Mouse (Mus musculus) frontal cortex, postnatal 25 days (tissue): ENCODE results near the gene Trim25.
"Not testable (repeated sequence)": the region's sequence is repeated elsewhere in the genome, so short reads cannot be mapped to it uniquely, and the experiment has no call there.

ENCODE experiments used
- DNase-seq, 2 experiments: peaks; one replicate each; pipeline ENCODE4 v3.0.0; 2022; ENCODE audit warnings: low spot score in 2 of 2

Gene Trim25

DNA sequence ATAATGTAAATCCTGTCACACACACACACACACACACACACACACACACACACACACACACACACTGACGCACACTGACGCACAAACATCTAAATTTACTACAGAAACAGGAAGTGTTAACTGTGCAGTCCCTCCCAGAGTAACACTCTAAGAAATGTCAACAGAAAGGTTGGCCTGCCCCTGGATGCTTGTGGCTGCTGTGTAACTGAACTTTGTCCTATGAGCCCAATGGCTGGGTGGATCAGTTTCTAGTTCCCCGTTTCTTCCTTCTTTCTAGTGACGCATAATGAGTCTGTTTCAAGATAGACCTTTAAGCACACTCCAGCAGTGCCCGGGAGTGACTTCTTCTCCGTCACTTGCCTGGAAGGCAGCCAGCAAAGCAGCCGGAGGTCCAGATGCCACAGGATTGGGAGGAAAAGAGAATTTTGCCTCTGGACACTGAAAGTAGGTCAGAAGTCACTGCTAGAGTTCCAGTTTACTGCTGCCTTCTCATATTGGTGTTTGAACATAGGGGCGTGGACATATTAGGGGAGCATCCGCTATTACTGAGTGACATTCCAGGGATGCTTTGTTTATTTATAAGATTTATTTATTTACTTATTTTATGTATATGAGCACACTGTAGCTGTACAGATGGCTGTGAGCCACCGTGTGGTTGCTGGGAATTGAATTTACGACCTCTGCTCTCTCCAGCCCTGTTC lies 25.2 kb downstream of the Trim25 start:
- no peak for DNase-seq

DNA sequence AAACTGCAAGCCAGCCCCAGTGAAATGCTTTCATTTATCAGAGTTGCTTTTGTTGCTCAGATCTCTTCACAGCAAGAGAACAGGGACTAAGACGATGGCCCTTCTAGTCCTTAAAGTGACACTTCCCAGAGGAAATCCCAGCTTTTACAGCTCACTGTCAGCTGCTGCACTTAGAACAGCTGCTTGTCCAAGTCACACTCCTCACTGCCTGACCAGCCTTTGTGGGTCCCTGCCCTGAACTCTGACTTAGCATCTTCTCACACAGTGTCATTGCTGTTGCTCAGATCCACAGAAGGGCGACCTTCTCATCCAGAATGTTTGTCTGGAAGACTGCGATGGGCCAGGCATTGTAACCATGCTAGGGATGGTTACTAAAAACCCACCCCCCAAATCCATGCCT lies 26.4 kb downstream of the Trim25 start:
- DNase-seq = no peak

DNA sequence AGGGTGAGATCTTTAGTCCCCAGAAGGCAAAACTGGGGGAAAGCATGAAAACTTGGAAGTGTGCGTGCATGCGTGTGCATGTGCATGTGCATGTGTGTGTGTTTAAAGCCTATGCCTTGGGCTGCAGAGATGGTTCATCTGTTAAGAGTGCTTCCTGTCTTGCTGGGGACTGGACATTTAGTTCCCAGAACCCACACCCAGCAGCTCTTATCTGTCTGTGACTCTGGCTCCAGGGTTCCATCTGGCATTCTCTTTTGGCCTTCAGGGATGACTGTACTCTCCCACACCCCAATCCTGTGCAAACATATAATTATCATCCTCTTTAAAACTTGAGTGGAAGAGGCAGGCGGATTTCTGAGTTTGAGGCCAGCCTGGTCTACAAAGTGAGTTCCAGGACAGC lies 26.9 kb downstream of the Trim25 start:
- no peak for DNase-seq

DNA sequence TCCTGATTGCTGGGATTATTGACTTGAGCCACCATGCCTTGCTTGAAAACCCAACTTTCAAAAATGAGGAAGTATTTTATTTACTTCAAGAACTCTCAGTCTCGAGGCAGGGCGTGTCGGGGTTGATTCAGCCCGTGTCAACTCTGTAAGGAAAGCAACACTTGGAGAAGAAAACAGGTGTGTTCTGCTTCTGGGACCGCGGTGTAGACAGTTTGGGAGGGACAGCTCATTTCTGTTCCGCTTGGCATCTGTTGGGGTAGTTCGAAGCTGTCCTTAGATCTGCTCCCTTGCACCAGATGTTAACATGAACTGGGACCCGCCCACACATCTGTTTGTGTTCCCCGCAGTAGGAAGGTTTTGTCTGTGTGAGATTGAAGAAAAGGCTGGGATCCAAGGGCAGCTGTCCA lies 28.8 kb downstream of the Trim25 start:
- DNase-seq = no peak

DNA sequence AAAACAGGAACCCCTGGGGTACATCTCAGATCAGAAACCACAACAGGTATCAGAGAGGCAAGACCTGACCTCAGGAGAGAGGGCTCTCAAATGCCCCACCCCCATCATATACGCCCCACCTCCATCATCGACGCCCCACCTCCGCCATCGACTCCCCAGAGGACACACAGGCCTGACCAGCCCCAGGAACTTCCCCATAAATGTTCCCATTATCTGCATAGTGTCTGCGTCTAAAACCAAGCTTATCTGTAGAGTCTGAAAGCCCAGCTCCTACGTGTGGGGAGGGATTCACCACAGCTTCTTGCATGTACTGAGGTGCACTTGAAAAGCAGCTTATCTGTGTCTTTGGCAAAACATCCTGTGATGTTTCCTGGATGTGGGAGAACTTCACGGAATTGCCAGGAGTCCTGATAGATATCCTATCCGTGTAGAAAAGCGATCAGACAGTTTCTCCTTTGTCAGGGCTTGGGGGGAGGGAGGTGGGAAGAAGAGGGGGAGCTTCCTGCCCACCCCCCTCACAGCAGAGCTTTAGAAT lies 29.8 kb downstream of the Trim25 start:
- no peak for DNase-seq

DNA sequence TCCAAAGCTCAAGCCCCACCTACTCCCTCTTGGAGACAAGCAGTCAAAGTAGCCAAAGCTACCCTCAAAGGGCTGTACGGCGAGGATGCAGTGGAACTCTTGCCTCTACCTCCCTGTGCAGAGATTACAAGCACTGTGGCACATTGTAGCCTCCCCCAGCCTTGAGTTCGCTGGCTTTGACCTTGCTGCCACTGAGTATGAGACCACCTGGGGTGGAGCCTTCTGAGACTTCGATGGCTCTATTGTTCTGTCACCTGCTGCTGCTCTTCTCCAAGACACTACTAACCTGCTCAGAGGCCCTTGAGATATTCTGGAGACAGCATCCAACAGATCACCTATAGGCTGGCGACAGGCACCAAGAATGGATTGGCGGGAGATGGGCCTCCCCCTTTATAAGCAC lies 31.4 kb downstream of the Trim25 start:
- no peak for DNase-seq

DNA sequence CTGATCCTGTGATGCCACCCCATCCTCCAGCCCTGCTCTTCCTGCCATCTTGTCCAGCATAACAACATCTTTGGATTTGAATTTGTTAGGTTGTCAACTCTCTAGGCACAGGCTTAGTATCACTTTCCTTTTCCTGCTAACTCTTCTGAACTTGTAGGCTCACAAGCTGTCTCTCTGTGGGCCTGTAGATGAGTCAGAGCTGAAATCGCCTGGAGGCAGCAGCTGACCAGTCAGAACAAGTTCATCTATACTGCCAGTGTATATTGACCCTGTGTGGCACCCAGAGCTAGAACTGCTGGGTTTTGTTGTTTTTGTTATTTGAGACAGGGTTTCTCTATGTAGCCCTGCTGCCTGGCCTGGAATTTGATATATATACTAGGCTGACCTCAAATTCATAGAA lies 32.0 kb downstream of the Trim25 start:
- DNase-seq = no peak

DNA sequence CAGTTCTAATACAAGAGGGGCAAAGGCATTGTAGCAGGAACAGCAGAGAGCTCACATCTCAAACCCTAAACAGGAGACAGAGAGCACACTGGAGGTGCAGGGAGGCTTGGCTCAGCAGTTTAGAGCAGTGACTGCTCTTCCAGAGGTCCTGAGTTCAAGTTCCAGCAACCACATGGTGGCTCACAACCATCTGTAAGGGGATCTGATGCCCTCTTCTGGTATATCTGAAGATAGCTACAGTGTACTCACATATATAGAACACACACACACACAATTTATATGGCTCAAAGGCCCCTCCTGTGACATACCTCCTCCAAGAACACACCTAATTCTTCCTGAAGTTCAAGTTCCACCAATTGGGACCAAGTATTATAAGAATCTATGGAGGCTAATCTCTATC lies 35.4 kb downstream of the Trim25 start:
- DNase-seq = no peak

DNA sequence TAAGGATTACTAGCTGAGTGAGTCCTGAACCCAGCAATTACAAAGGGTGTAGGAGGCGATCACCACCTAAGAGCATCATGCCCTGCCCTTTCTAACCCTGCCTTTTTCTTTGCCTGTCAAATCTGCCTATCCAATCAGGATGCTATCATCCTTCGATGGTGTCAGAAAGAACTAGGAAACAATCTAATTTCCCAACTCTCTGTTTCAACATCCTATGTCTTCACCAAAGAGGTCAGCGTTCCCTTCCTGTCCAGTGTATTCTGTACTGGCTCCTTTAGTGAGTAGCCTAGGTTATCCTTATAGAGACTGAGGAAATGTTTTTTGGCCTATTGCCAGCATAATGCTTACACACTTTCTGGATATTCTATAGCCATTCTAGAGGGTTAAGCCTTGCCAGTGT lies 36.4 kb downstream of the Trim25 start:
- no peak for DNase-seq

DNA sequence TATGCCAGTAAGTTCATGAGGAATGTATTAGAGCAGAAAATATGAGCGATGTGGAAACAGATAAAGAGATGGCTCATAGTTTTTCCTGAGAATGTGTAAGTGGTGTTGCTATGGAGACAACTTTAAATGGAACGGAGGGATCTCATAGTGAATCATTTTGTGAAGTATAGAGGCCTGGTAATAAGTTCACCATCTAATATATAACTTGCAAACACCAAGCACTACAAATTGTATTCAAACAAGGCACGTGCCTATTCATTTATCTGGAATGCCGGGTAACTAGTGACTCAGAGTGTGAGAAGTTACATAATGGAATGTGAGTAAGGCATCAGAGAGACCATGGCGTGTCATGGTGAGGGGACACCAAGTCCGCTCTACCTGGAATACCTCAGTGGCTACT lies 39.3 kb downstream of the Trim25 start:
- no peak for DNase-seq

DNA sequence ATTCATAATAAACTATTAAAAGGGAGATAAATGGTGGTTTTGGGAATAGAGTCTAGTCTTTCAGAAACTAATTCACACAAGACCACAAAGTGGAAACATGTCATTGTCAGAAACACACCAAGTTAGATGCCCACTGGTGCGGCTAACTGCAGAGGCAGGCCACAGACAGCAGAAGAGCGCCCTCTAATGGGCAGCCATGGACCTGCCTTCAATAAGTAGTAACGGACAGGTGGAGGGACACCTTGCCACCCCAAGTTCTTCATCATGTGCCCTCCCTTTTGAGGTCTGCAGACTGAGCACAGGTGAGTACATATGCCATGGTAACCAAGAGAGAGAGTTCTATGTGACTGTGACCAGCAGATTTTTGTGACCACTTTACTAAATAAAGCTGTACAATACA lies 40.1 kb downstream of the Trim25 start:
- DNase-seq = peak; percentile 37 to 48

DNA sequence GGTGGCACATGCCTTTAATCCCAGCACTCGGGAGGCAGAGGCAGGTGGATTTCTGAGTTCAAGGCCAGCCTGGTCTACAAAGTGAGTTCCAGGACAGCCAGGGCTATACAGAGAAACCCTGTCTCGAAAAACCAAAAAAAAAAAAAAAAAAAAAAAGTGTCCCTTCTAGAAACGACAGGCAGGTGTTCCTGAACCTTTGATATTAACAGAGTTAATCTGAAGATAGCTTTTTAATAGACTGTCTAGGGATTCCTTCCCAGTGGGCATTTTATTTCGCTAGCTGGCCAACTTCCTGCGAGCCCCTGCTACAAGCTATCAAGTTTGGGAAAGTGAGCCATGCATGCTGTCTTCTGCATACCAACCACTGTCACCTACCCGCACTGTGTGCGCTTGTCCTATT lies 41.9 kb downstream of the Trim25 start:
- not testable (repeated sequence) for DNase-seq

DNA sequence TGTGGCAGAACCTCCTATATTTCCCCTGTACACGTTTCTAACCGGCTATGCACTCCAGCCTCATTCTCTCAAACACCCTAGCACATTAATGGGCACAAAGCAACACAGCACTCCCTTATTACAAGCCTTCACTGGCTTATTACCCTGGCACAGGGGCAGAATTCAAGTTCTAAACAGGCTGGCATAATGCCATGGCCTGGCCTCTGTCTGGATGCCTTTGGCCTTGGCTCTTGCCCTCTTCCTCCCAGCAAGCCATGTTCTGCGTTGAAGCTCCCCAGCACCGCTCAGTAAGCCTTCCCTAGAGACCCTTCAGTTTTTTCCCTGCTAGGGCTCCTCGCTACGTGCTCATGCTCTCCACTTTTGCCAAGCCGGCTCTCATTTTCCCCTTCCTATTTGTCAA lies 43.9 kb downstream of the Trim25 start:
- no peak for DNase-seq

DNA sequence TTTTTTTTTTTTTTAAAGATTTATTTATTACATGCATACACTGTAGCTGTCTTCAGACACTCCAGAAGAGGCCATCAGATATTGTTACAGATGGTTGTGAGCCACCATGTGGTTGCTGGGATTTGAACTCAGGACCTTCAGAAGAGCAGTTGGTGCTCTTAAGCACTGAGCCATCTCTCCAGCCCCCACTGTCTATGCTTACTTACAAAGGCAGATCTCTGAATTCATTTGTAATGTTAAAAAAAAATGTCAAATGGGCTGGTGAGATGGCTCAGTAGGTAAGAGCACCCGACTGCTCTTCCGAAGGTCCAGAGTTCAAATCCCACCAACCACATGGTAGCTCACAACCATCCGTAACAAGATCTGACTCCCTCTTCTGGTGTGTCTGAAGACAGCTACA lies 46.3 kb downstream of the Trim25 start:
- not testable (repeated sequence) for DNase-seq

DNA sequence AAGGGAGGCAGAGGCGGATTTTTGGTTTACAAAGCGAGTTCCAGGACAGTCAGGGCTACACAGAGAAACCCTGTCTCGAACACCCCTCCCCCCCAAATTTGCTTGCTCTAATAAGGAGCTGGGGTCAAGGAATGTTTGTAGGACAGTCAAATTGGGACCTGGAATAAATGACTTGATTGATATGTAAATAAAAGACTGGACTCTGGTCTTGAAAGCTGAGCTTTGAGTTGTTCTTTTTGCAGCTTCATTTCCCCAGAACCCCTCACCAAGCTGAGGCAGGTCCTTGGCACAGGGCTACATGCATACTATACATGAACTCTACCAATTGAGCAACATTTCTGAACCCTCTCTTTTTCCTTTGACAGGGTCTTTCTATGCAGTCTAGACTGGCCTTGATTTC lies 46.8 kb downstream of the Trim25 start:
- no peak for DNase-seq

DNA sequence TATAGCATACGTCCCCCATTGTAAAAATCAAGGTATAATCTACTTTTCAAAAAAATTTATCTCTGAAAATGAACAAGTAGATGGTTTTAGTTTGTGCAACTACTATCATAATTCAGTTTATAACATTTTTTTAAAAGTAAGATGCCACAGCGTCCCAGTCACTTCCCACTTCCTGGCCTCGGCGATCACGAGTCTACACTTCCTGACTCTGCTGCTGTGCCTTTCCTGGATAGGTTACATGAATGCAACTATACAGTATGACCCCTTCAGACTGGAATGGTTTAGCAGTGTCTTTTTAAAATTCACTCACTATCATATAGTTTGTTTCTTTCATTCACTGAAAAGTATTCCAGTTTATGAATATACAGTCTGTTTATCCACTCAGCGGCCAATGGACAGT lies 52.6 kb downstream of the Trim25 start:
- no peak for DNase-seq

DNA sequence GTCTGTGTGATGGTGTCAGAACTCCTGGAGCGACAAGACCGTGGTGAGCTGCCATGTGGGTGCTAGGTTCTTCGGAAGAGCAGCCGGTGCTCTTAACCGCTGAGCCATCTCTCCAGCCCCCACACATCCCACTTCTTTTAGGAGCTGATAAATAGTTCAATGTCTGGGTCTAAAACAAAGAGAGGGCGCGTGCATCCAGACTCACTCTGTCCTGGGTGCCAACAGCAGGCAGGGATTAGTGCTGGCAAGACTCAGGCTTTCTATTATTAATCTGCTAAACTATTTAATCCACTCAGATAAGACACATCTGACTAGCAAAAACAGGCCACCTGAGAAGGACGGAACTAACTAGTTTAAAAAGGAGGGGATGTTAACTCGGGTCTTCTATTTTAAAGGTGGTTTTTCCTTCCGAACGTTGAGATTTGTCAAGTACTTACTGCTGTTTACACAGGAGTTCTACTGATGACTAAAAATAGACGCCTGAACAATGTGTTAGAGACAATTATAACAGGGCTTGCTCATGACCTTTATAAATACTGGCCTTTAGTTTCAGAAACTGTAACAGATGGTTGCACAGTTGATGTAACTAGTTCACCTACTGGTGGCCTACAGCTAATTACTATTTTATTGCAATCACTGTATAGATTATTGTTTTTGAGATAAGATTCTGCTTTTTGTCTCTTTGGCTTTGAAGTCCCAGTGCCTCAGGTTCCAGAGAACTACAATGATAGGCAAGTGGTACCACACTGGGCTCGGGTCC lies 56.9 kb downstream of the Trim25 start:
- DNase-seq = no peak

DNA sequence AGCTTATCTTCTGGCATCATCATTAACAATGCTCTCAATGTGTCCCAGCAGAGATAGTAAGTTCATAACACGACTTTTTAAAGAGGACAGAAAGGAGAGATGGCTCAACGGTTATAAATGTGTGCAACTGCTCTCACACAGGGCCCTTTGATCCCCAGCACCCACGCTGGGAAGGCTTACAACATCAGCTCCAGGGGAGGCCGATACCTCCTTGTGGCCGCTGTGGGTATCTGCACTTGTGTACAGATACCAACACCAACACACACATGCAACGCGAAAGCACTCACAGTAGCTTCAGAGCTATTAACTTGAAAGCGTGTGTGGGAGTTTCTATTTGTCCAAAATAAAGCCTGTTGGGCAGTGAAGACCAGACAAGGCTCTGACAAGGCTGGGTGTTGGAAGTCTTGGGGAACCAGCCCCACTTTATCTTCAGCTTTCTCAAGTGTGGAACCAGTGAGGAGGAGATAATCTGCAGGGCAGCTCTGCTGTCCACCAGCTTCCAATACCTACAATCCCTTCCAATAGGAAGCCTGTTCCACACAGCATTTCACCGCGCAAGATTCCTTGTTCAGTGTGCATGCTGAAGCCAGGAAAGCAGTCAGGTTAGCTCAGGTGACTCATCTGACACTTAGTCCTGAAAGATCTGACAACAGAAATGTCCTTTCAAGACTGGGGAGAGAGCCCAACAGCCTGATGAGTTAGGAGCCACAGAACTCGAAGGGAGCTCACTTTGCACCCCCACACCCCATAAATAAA lies 59.5 kb downstream of the Trim25 start:
- no peak for DNase-seq

DNA sequence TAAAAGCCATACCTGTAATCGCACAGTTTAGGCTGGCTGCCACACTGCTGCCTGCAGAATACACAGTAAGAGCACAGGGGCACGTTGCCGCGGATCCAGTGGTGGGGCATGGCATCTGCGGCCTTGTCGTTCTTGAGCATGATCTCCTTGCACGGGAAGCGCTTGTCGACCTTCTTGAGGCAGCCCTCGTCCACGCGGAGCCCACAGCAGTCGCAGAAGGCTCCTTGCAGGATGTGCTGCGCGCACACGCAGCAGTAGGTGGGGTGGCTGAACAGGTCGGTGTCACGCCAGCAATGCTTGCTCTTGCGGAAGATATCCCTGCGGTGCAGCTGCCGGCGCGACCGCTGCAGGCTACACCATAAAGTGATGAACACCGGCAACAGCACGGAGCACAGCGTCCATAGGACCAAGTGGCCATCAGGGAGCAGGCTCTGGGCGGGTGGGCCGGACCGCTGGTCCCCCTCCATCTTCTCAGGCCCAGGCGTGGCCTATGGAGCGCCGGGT lies 60.8 kb downstream of the Trim25 start:
- peak; percentile 23 to 30 for DNase-seq

DNA sequence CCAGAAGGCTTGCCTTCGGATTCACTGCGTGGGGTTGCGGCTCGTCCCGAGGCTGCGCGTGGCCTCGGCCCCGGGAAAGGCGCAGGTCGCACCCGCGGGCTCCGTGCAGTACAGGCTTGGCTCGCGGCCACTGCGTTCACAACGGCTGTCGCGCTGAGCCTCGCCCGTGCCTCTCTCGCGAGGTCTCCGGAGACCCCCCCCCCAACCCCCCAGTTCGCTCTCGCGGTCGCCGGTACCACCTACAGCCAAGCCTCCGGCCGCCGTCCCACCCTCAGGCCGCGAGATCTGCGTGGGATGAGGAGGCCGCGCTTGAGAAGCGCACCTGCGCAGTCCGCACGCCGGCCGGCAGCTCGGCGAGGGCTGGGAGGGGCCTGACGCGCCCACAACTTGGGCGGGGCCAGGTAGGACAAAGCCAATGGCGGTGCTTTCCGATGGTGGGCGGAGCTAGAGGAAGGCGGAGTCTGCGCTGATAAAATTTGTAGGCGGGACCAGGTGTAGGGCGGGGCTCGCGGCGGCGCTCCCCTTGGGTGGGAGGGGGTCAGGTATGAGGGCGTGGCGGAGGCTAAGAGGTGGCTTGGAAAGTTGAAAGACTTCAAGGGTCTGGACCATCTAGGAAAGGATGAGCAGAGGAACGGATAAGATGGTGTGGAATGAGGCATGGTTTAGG lies 61.4 kb downstream of the Trim25 start:
- DNase-seq = peak; percentile 68 to 85

DNA sequence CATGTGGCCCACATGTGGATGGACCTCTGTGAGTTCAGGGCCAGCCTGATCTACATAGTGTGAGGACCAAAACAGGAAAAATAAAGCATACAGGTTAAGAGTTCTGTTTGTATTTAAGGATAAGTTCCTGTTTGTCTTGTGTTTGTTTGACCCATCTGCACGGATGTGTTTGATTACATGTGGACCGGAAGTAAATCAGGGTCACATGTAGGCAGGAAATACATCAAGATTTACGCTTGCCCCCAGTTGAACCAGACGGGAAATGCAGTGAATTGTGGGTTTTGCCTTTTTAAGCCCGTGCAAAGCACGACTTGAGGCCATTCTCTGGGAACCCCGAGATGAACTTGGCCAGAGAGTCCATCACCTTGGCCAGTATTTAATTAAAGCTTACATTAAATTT lies 62.2 kb downstream of the Trim25 start:
- DNase-seq = no peak

DNA sequence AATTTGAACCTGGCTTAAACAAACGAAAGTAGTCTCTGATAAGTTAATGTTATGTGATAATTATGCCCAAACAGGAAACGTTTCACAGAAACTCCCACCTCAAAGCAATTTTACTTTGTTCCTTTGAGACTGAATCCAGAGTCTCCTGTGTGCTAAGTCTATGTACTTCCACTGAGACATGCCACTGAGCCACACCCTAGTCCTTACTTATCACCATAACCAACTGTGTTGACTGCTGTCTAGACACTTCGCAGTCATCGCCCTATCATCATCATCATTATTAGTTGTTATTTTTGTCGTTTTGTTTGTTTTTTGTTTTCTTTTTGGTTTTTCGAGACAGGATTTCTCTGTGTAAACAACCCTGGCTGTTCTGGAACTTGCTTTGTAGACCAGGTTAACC lies 65.1 kb downstream of the Trim25 start:
- DNase-seq = no peak
